Mouse (Mus musculus): ENCODE data around the gene Gid4. TPM values are rescaled to one million over a fixed set of nuclear protein-coding genes. Genes with fewer than 3 reads are reported as not detected.

Gid4 gene
- polyA plus RNA-seq, 1 experiment from 2014 or later = 29.5 TPM

DNA sequence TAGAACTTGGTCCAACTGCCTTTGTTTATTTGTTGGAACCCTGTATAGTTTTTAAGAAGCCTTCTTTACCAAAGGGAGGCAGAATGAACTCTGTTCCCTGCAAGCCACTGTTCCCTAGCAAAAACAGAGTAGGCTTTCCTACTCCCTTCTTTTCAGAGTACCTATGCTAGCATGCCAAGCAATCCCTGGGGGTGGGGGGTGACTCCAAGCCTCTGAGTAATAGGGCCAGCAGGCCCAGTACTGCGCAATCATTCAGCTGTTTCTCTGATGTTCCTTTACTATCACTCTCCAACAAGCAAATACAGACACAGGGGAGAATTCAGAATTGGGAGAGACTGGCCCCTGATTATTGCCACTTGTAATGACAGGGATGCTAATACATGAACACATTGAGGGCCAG is 10.3 kb upstream of the Gid4 start:
- Histone ChIP-seq H3K4me3 (no peak overlapping the region), H3K9me3 (no peaks in the 10 kb centered on the region), H3K27ac (no peak overlapping the region), H3K4me1 (no peaks in the 10 kb centered on the region), H3K36me3 (replicated peaks) (peaks cover 79% of the 10 kb centered on the region), H3K27me3 (ENCODE audit: poor library complexity, severe bottlenecking) (no peaks in the 10 kb centered on the region)
- no peak for DNase-seq (ENCODE audit: extremely low spot score, low spot score)
- WGBS = 100% methylated on average over 1 of the region's 1 CpGs

DNA sequence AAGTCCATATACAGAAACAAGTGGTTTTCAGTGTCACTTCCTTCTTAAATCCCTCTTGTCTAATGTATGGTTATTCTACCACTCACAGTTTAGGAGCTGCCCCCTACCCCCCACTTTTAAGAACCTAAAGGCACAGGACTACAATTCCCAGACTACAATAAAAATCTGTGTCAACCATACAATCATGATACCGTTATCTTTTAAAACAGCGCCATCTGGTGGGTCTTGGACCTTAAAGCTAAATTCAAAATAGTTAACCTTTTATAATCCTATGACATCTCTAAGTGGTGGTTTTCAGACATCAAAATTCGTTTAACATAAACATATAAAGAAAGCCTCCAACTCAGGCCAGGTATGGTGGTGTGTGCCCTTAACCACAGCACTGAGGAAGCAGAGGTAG is 4.8 kb upstream of the Gid4 start:
- Histone ChIP-seq H3K27me3 (ENCODE audit: poor library complexity, severe bottlenecking) (no peaks in the 10 kb centered on the region), H3K4me3 (no peak overlapping the region), H3K36me3 (replicated peaks) (peaks cover 23% of the 10 kb centered on the region), H3K4me1 (peaks cover 24% of the 10 kb centered on the region), H3K27ac (no peak overlapping the region), H3K9me3 (no peaks in the 10 kb centered on the region)
- DNase-seq (ENCODE audit: extremely low spot score, low spot score) = peak; percentile 33
- WGBS = 17% methylated on average over 3 of the region's 3 CpGs

DNA sequence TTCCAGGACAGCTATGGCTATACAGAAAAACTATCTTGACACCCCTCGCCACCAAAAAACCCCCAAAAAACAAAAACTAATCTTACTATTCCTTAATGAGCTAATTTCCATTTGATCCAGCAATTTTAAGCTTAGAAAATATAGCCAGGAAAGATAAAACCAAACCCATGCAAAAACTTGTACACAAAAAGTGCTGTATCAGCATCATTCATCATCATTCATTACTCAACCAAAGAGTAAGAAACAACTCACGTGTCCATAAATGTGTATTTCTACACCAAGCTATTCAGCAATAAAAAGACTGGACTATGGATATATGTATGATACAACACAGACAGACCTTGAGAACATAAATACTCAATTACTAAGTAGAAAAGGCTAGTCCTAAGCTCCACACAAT is 4.0 kb upstream of the Gid4 start:
- H3K9me3 ChIP-seq = no peaks in the 10 kb centered on the region
- WGBS = 95% methylated on average over 2 of the region's 2 CpGs
- H3K4me1 ChIP-seq = peaks cover 28% of the 10 kb centered on the region
- no peak for DNase-seq (ENCODE audit: extremely low spot score, low spot score)
- H3K36me3 ChIP-seq (replicated peaks) = peaks cover 16% of the 10 kb centered on the region
- no peak overlapping the region for H3K4me3 ChIP-seq
- no peaks in the 10 kb centered on the region for H3K27me3 ChIP-seq (ENCODE audit: poor library complexity, severe bottlenecking)
- H3K27ac ChIP-seq = no peak overlapping the region

DNA sequence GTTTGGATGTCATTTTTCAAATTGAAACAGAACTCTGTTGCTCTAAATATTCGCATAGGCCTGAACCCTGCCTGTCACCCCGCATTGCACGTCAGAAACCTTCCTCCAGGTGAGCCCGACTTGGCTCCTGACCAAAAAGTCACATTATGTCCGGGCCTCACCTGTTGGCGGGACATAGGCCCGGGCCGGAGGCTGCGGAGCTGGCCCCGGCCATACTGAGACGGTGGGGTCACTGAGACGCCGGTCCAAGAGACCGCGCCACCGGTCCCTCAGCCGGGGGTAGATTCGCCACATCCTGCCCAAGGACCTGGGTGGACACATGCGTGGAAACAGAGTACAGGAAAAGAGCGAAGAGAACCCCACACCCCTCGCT is 369 bp upstream of the Gid4 start:
- Histone ChIP-seq H3K4me1 (peaks cover 43% of the 10 kb centered on the region), H3K27ac (peak overlapping the region; percentile 95), H3K27me3 (ENCODE audit: poor library complexity, severe bottlenecking) (no peaks in the 10 kb centered on the region), H3K4me3 (peak overlapping the region; percentile 91), H3K9me3 (no peaks in the 10 kb centered on the region), H3K36me3 (replicated peaks) (no peaks in the 10 kb centered on the region)
- WGBS = under 1% methylated on average over 21 of the region's 21 CpGs
- DNase-seq (ENCODE audit: extremely low spot score, low spot score) = no peak

DNA sequence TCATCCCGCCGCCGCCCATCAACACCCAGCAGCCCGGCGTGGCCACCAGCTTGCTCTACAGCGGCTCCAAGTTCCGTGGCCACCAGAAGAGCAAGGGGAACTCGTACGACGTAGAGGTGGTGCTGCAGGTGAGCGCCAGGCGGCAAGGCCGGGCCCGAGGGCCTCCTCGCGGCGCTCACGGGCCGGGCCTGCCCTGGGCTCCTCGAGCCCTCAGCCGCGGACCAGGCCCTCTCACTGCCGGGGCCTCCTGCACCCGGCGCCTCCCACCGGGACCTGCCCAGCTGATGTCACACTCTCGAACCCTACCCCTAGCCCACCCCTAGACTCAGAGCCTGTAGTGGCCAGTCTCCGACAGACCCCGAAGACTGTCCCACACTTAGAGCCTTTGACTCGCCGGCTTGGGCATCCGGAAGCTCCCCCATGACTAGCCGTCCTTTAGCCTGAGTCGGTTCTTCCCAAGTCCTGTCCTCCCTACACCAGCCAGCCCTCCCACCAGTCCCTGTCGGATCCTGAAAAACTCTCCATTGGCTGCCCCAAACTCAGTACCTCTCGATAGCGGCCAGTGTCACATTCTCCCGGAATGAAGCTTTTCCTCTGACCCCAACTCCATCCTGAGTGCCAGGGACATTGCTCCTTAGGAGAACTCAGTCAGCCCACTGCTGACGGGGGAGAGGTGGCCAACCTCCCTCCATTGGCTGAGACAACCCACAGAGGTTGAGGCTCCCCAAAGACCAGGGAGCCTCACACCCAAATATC is 950 bp downstream of the Gid4 start, which contains the start of gene Atpaf2:
Atpaf2 (minus strand) TSS at position 741 of the 756 bp plus-strand sequence.
- Histone ChIP-seq H3K27me3 (ENCODE audit: poor library complexity, severe bottlenecking) (no peaks in the 10 kb centered on the region), H3K4me1 (peaks cover 43% of the 10 kb centered on the region), H3K27ac (peak within 1 kb of the TSS; percentile 95), H3K4me3 (peak within 1 kb of the TSS; percentile 91), H3K36me3 (replicated peaks) (no peaks in the 10 kb centered on the region), H3K9me3 (no peaks in the 10 kb centered on the region)
- under 1% methylated on average over 39 of the region's 39 CpGs for WGBS
- DNase-seq (ENCODE audit: extremely low spot score, low spot score) = peak; percentile 58

DNA sequence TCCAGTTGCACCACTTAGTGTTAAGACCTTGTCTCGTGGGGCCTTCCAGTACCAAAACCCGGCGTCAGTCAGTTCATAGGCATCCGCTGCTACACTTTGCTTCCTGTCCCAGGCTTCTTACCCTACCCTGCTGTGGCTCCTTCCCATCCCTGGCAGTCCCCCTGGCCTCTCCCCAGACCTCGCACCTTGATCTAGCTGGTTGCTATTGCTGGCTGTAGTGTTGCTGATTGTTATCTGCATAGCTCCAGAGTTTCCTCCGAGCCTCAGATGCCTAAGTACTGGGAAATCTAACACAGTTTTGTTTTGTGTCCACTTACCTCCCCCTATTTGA is 1.5 kb downstream of the Gid4 start:
- H3K9me3 ChIP-seq = no peaks in the 10 kb centered on the region
- H3K36me3 ChIP-seq (replicated peaks) = no peaks in the 10 kb centered on the region
- H3K27ac ChIP-seq = peak overlapping the region; percentile 95
- H3K4me1 ChIP-seq = peaks cover 43% of the 10 kb centered on the region
- WGBS = 40% methylated on average over 6 of the region's 6 CpGs
- H3K27me3 ChIP-seq (ENCODE audit: poor library complexity, severe bottlenecking) = no peaks in the 10 kb centered on the region
- peak; percentile 19 for DNase-seq (ENCODE audit: extremely low spot score, low spot score)
- peak overlapping the region; percentile 91 for H3K4me3 ChIP-seq

DNA sequence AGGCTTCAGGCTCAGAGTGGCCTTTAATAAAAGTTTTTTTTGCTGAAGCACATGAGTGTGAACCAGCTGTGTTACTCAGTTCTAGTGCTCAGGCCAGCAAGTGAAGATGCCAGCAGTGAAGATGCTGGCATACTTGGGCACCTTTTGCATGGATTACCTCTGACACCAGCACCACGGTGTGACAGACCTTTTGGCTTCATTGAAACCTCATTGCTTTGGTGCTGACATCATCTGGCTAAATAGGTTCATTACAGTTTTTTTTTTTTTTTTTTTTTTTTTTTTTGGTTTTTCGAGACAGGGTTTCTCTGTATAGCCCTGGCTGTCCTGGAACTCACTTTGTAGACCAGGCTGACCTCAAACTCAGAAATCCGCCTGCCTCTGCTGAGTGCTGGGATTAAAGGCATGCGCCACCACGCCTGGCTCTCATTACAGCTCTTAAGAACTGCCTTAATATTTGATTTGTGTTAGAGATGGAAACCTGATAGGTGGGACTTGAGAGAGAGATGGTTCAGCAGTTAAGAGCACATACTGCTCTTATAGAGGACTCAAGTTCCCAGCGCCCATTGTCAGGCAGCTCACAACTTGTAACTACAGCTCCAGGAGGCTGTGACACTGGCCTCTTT is 5.2 kb downstream of the Gid4 start:
- Histone ChIP-seq H3K9me3 (no peaks in the 10 kb centered on the region), H3K4me3 (no peak overlapping the region), H3K27me3 (ENCODE audit: poor library complexity, severe bottlenecking) (no peaks in the 10 kb centered on the region), H3K36me3 (replicated peaks) (peaks cover 12% of the 10 kb centered on the region), H3K4me1 (peaks cover 20% of the 10 kb centered on the region), H3K27ac (no peak overlapping the region)
- DNase-seq (ENCODE audit: extremely low spot score, low spot score) = no peak
- WGBS = 67% methylated on average over 6 of the region's 6 CpGs

DNA sequence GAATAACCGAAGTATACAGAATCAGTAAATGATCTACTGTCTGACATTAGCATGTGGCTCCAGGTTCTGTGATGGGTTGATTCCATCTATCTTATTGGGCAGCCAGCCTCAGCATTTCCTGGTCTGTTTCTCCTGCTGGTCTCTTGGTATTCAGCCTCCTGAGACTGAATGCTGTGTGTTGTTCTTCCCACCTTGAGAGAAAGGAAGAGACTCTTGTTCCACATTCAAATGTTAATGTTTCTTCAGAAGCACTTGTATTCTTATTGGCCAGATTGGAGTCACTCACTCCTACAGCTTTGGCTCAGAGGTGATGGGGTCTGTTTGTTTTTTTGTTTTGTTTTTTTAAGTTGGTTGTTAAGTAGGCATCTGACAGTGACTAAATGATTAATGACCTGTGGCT is 6.1 kb downstream of the Gid4 start:
- Histone ChIP-seq H3K4me3 (no peak overlapping the region), H3K4me1 (peaks cover 15% of the 10 kb centered on the region), H3K9me3 (no peaks in the 10 kb centered on the region), H3K36me3 (replicated peaks) (peaks cover 19% of the 10 kb centered on the region), H3K27me3 (ENCODE audit: poor library complexity, severe bottlenecking) (no peaks in the 10 kb centered on the region), H3K27ac (no peak overlapping the region)
- DNase-seq (ENCODE audit: extremely low spot score, low spot score) = no peak
- 68% methylated on average over 1 of the region's 1 CpGs for WGBS

DNA sequence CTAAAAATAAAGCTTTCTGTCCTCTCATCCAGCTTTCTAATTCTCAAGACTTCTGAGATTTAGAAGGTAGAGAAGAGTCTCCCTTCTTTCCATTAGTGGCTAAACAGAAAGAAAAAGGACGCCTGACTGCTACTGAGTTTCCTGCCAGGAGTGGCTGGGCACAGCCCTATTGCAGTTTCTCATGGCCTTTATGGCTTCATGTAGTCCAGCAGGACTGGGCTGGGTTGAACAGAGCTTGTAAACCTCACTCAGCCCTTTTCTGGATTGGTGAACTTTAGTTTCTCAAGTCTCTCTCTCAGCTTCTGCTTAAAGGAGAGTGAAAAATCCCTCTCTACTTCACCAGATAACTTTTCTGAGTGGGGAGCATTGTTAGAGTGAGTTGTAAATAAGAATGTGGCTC is 9.5 kb downstream of the Gid4 start:
- no peaks in the 10 kb centered on the region for H3K9me3 ChIP-seq
- no peak for DNase-seq (ENCODE audit: extremely low spot score, low spot score)
- WGBS = 88% methylated on average over 1 of the region's 1 CpGs
- H3K4me1 ChIP-seq = no peaks in the 10 kb centered on the region
- no peak overlapping the region for H3K4me3 ChIP-seq
- H3K27me3 ChIP-seq (ENCODE audit: poor library complexity, severe bottlenecking) = no peaks in the 10 kb centered on the region
- H3K27ac ChIP-seq = no peak overlapping the region
- H3K36me3 ChIP-seq (replicated peaks) = peaks cover 46% of the 10 kb centered on the region

DNA sequence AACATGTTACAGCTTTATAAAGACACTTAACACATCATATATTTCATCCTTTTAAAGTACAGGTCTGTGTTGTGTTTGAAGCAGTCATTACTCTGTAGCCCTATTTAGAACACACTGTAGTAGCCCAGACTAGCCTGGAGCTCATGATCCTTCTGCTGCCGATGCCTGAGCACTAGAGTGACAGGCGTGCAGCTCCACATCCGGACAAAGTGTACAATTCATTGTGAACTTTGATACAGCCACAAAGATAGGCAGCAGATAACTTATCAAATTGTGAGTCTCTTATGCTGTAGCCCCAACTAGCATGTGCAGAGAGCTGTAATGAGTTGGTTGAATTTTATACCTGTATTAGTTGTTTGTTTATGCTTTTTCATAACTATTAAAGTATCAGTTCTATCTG is 10.7 kb downstream of the Gid4 start:
- Histone ChIP-seq H3K4me1 (no peaks in the 10 kb centered on the region), H3K36me3 (replicated peaks) (peaks cover 58% of the 10 kb centered on the region), H3K27me3 (ENCODE audit: poor library complexity, severe bottlenecking) (no peaks in the 10 kb centered on the region), H3K27ac (no peak overlapping the region), H3K4me3 (no peak overlapping the region), H3K9me3 (no peaks in the 10 kb centered on the region)
- 95% methylated on average over 3 of the region's 3 CpGs for WGBS
- no peak for DNase-seq (ENCODE audit: extremely low spot score, low spot score)

DNA sequence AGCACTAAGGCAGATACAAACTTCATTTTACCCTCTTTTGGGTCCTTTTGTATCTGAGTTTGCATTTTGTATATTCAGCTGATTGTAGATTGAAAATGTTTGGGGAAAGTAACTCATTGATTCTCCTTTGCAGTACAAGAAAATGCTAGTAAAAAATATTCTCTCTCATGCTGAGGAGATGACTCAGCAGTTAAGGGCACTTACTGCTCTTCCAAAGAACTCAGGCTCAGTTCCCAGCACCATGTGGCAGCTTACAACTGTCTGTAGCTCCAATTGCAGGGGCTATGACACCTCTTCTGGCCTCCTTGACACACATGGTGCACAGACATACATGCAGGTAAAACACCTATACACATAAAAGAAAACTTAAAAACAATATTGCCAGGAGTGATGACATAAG is 16.6 kb downstream of the Gid4 start:
- no peaks in the 10 kb centered on the region for H3K27me3 ChIP-seq (ENCODE audit: poor library complexity, severe bottlenecking)
- H3K4me1 ChIP-seq = no peaks in the 10 kb centered on the region
- no peak overlapping the region for H3K27ac ChIP-seq
- H3K36me3 ChIP-seq (replicated peaks) = peaks cover 95% of the 10 kb centered on the region
- H3K4me3 ChIP-seq = no peak overlapping the region
- no peaks in the 10 kb centered on the region for H3K9me3 ChIP-seq
- DNase-seq (ENCODE audit: extremely low spot score, low spot score) = no peak

DNA sequence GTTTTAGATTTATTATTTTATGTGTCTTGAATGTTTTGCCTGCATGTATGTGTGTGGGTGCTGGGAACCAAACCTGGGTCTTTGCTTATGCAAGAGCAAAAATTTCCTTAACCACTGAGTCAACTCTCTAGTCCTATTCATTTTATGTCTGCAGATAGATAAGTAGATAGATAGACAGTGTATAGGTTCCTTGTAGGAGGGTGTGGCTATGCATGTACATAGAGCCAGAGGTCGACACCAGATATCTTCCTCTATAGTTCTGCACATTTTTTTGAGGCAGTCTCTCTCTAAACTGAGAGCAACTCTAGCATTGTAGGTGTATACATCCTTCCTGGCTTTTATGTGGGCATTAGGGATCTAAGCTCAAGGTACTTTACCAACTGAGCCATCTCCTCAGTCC is 18.2 kb downstream of the Gid4 start:
- Histone ChIP-seq H3K27ac (no peak overlapping the region), H3K4me3 (no peak overlapping the region), H3K4me1 (no peaks in the 10 kb centered on the region), H3K36me3 (replicated peaks) (peaks cover 97% of the 10 kb centered on the region), H3K9me3 (no peaks in the 10 kb centered on the region), H3K27me3 (ENCODE audit: poor library complexity, severe bottlenecking) (no peaks in the 10 kb centered on the region)
- 100% methylated on average over 1 of the region's 1 CpGs for WGBS
- no peak for DNase-seq (ENCODE audit: extremely low spot score, low spot score)

DNA sequence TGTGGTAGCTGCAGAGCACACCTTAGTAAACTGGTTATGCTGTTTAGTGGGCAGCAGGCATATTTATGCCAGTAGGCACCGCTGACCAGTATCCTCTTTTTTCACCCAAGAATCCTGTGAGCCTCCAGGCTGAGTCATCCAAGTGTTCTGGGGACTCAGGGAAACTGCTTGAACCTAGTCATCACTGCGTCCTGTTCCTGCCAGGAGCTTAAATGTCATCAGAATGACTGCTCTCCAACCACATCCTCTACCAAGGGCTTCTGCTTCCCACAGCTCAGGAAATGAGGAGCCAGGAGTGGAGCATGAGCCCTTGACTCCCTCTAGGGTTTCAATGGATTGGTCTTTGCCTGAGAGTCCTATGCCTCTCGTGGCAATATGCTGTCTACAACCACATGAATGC is 19.7 kb downstream of the Gid4 start:
- Histone ChIP-seq H3K4me1 (no peaks in the 10 kb centered on the region), H3K36me3 (replicated peaks) (peaks cover 97% of the 10 kb centered on the region), H3K27me3 (ENCODE audit: poor library complexity, severe bottlenecking) (no peaks in the 10 kb centered on the region), H3K4me3 (no peak overlapping the region), H3K27ac (no peak overlapping the region), H3K9me3 (no peaks in the 10 kb centered on the region)
- WGBS = 91% methylated on average over 3 of the region's 3 CpGs
- no peak for DNase-seq (ENCODE audit: extremely low spot score, low spot score)
